Mouse (Mus musculus) heart, postnatal 0 days (tissue): ENCODE measurements around the gene Vmn1r16.

Experiments
- CTCF ChIP-seq: IDR thresholded peaks from 2 replicates; pipeline ENCODE4 v1.5.1; 2016; ENCODE audit warnings: antibody characterized with exemption, control low read depth, low read depth
- EP300 ChIP-seq: IDR thresholded peaks from 2 replicates; pipeline ENCODE4 v1.6.1; 2016; ENCODE audit warnings: antibody characterized with exemption, low read depth

DNA sequence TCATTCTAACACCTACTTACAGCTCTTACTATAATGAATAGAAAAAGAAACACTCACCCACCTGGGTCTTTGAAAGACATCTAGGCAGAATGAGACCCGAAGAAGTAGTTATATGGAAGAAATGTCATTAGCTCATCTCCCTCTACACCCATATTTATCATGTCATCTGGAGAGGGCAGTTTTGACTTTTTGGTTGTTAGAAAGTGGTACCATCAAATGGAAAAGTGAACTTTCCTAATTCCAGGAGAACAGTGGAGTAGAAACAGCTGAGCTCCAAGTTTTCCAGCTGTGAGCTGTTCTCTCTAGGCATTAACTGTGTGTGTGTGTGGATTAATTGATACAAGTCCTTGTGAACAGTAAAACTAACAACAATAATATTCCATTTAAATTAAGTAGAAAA is 34.3 kb upstream of the Vmn1r16 start, which contains the start of gene Vmn1r17:
- no peak for TF ChIP-seq CTCF
- TF ChIP-seq EP300 = no peak
